Mouse (Mus musculus): Measurements from ENCODE around the gene Smim20. TPM values are rescaled to one million over a fixed set of nuclear protein-coding genes. Genes with fewer than 3 reads are reported as not detected.
A peak's percentile ranks its signal among the peaks of the same experiment; 100 is the strongest.

Smim20 gene
- polyA plus RNA-seq, 1 experiment = 43.0 TPM

DNA sequence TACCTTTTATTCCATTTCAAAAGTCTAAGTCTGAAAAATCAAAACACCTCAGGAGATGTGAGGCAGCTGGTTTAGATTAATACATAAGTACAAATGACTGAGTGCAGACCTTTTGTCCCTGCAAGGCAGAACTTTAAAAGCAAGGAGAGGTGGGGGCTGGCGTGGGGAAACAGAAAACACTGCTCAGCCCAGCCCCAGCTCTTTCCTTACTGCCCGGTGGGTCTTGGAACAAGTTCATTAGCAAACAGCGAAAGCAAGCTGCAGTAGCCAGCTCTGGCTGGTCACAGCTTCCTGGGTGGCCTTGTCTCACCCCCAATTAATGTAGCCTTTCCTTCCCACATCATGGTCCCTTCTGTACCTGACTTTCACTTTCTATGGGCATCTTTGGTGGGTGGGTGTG lies 53.4 kb downstream of the Smim20 start:
- no peak for TF ChIP-seq POLR2A (IDR thresholded peaks at IDR 0.05; ENCODE audit: borderline replicate concordance, control insufficient read depth, low read depth, low read length)
- TF ChIP-seq CTCF (IDR thresholded peaks at IDR 0.05; ENCODE audit: control insufficient read depth, insufficient read depth, low read length) = no peak
- Histone ChIP-seq H3K27ac (ENCODE audit: control insufficient read depth, insufficient read depth, low read depth, low read length, poor library complexity) (no peak overlapping the region), H3K4me3 (replicated peaks; ENCODE audit: control insufficient read depth, low read depth, low read length) (no peak overlapping the region), H3K4me1 (ENCODE audit: control insufficient read depth, insufficient read depth, low read length) (no peaks in the 10 kb centered on the region; the same call in 1 of the 2 replicates)
- 80% methylated on average over 3 of the region's 3 CpGs for WGBS

DNA sequence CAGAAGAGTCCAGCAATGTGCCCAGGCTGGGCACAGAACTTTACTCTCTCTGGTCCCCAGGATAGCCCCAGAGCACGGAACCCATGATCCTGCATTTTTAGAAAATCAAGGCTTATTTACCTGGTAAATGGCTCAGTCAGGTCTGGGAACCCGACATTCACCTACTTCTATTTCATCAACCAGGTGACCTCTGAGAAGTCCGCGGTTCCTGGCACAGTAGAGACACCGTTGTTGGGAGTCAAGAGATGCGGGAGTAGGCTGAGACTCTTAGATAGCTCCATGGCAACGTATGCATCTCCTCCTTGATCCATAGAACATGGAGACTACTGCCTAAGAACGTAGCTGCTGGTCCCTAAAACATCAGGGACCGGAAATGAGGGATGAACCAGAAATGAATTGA lies 55.0 kb downstream of the Smim20 start:
- 86% methylated on average over 9 of the region's 9 CpGs for WGBS
- no peak for TF ChIP-seq CTCF (IDR thresholded peaks at IDR 0.05; ENCODE audit: control insufficient read depth, insufficient read depth, low read length)
- TF ChIP-seq POLR2A (IDR thresholded peaks at IDR 0.05; ENCODE audit: borderline replicate concordance, control insufficient read depth, low read depth, low read length) = no peak
- H3K27ac ChIP-seq (ENCODE audit: control insufficient read depth, insufficient read depth, low read depth, low read length, poor library complexity) = no peak overlapping the region
- H3K4me1 ChIP-seq (ENCODE audit: control insufficient read depth, insufficient read depth, low read length) = no peaks in the 10 kb centered on the region; the same call in 1 of the 2 replicates
- no peak overlapping the region for H3K4me3 ChIP-seq (replicated peaks; ENCODE audit: control insufficient read depth, low read depth, low read length)

DNA sequence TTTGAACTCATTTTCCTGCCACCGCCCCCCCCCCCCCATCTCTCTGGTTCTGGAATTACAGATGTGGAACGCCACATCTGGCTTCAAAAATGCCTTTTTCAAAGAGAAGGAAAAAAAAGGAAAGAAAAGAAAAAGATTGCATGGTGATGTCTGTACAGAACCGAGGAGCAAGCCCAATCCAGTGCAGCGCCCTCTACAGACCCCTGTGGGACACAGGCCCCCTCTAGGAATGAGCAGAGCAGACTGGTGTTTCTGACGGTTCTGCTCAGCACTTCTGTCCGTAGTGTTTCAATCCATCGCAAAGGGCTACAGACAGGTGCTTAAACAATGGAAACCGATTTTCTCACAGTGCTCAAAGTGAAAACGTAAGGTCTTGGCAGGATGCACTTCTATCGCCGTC lies 55.6 kb downstream of the Smim20 start:
- Histone ChIP-seq H3K27ac (ENCODE audit: control insufficient read depth, insufficient read depth, low read depth, low read length, poor library complexity) (no peak overlapping the region), H3K4me1 (ENCODE audit: control insufficient read depth, insufficient read depth, low read length) (no peaks in the 10 kb centered on the region; the same call in 1 of the 2 replicates), H3K4me3 (replicated peaks; ENCODE audit: control insufficient read depth, low read depth, low read length) (no peak overlapping the region)
- TF ChIP-seq POLR2A (IDR thresholded peaks at IDR 0.05; ENCODE audit: borderline replicate concordance, control insufficient read depth, low read depth, low read length) (no peak), CTCF (IDR thresholded peaks at IDR 0.05; ENCODE audit: control insufficient read depth, insufficient read depth, low read length) (no peak)
- WGBS = 74% methylated on average over 11 of the region's 11 CpGs

DNA sequence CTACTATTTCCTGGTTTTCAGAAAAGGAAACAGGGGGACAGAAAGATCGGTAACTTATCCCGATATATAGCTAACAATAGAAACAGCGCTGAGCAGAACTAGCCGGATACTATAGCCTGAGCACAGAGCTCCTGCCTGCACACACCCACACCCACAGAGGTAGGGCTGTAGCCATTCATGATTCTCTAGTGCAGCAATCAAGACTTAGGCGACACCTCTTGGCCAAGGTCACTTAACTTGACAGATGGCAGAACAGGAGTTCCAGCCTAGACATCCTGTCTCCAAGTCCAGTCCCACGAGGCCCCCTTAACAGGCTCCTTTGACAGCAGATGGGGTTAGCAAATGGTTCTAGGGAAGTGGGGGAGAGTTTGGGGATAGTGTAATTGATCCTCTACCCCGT lies 56.2 kb downstream of the Smim20 start:
- no peak overlapping the region for H3K4me3 ChIP-seq (replicated peaks; ENCODE audit: control insufficient read depth, low read depth, low read length)
- H3K27ac ChIP-seq (ENCODE audit: control insufficient read depth, insufficient read depth, low read depth, low read length, poor library complexity) = no peak overlapping the region
- WGBS = 40% methylated on average over 7 of the region's 7 CpGs
- TF ChIP-seq POLR2A (IDR thresholded peaks at IDR 0.05; ENCODE audit: borderline replicate concordance, control insufficient read depth, low read depth, low read length) (no peak), CTCF (IDR thresholded peaks at IDR 0.05; ENCODE audit: control insufficient read depth, insufficient read depth, low read length) (no peak)
- H3K4me1 ChIP-seq (ENCODE audit: control insufficient read depth, insufficient read depth, low read length) = no peaks in the 10 kb centered on the region

DNA sequence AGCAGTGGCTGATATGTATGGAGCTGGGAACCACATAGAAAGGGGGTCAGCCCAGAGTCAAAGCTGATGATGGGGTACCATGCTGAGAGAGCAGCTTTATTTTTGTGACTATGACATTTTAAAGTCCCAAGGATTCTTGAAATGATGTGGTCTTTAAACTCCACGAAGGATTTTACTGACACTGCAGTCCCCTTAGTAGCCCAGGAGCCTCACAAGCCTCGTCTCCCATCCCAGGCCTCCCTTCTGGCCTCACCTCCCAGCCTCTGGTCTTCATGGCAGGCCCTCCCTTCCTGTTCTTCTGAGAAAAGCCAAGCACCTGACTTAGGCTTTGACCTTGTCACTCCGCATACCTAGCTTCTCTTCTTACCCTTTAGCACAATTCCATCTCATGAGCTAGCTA lies 57.4 kb downstream of the Smim20 start:
- no peak for TF ChIP-seq POLR2A (IDR thresholded peaks at IDR 0.05; ENCODE audit: borderline replicate concordance, control insufficient read depth, low read depth, low read length)
- no peak for TF ChIP-seq CTCF (IDR thresholded peaks at IDR 0.05; ENCODE audit: control insufficient read depth, insufficient read depth, low read length)
- Histone ChIP-seq H3K4me1 (ENCODE audit: control insufficient read depth, insufficient read depth, low read length) (no peaks in the 10 kb centered on the region), H3K27ac (ENCODE audit: control insufficient read depth, insufficient read depth, low read depth, low read length, poor library complexity) (no peak overlapping the region), H3K4me3 (replicated peaks; ENCODE audit: control insufficient read depth, low read depth, low read length) (no peak overlapping the region)
- 69% methylated on average over 3 of the region's 3 CpGs for WGBS

DNA sequence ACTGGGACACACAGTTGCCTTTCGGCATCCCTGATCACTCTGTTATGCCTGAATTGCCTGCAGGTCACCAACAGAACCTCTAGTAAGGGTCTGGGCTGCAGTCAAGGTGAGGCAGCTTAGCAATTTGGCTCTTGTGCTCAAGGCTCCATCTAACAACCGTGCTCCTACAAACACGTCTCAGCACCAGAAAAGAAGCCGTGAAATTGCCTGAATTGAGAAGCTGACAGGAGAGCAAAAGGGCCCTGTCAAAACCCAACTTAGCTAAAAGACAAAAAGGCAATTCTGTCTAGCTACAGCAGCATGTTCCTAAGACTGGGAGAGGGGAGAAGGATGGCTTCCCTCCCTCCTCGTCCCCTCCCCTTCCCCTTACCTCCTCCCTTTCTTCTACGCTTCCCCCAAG lies 57.9 kb downstream of the Smim20 start:
- no peak overlapping the region for H3K4me3 ChIP-seq (replicated peaks; ENCODE audit: control insufficient read depth, low read depth, low read length)
- no peak overlapping the region for H3K27ac ChIP-seq (ENCODE audit: control insufficient read depth, insufficient read depth, low read depth, low read length, poor library complexity)
- H3K4me1 ChIP-seq (ENCODE audit: control insufficient read depth, insufficient read depth, low read length) = no peaks in the 10 kb centered on the region
- 71% methylated on average over 6 of the region's 6 CpGs for WGBS
- TF ChIP-seq CTCF (IDR thresholded peaks at IDR 0.05; ENCODE audit: control insufficient read depth, insufficient read depth, low read length) = no peak
- no peak for TF ChIP-seq POLR2A (IDR thresholded peaks at IDR 0.05; ENCODE audit: borderline replicate concordance, control insufficient read depth, low read depth, low read length)

DNA sequence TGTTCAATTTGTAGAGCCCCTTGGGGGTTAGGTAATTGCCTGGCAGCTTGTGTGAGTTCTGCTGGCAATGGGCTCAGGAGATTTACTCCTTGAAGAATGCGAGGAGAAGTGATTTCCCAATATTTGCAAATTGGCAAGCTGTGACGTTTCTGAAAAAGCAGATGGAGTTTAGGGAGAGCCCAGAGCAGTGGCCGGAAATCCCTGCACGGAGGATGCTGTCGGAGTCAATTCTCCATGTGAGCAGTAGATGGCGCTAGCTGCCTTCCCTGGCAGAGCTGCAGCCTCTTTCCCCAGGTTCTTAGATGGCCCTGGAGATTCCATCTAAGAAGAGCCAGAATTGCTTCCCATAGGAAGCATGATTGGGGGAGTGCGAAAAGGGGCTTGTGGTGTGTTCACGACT lies 59.1 kb downstream of the Smim20 start:
- no peak overlapping the region for H3K27ac ChIP-seq (ENCODE audit: control insufficient read depth, insufficient read depth, low read depth, low read length, poor library complexity)
- no peaks in the 10 kb centered on the region for H3K4me1 ChIP-seq (ENCODE audit: control insufficient read depth, insufficient read depth, low read length)
- no peak overlapping the region for H3K4me3 ChIP-seq (replicated peaks; ENCODE audit: control insufficient read depth, low read depth, low read length)
- TF ChIP-seq POLR2A (IDR thresholded peaks at IDR 0.05; ENCODE audit: borderline replicate concordance, control insufficient read depth, low read depth, low read length) = no peak
- TF ChIP-seq CTCF (IDR thresholded peaks at IDR 0.05; ENCODE audit: control insufficient read depth, insufficient read depth, low read length) = peak; percentile 89
- 5% methylated on average over 8 of the region's 8 CpGs for WGBS

DNA sequence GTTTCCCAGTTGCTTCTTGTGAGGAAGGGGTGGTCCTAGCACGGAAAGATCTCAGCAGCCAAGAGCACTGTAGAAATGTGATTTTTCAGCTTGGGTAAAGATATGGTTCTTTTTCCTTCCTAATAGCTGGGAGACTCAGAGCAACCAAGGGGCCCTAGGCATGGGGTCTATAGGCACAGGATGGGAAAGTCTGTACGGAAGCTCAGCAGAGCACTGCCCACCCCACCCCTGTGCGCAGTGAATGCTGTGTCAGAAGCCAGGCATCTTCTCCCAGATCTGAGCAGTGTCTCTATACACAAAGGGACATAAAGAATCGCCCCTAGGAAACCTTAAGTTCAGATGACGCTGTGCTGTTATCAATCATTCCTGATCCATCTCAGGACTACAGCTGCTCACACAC lies 59.6 kb downstream of the Smim20 start:
- no peak for TF ChIP-seq POLR2A (IDR thresholded peaks at IDR 0.05; ENCODE audit: borderline replicate concordance, control insufficient read depth, low read depth, low read length)
- TF ChIP-seq CTCF (IDR thresholded peaks at IDR 0.05; ENCODE audit: control insufficient read depth, insufficient read depth, low read length) = no peak
- WGBS = 77% methylated on average over 5 of the region's 5 CpGs
- H3K27ac ChIP-seq (ENCODE audit: control insufficient read depth, insufficient read depth, low read depth, low read length, poor library complexity) = no peak overlapping the region
- no peaks in the 10 kb centered on the region for H3K4me1 ChIP-seq (ENCODE audit: control insufficient read depth, insufficient read depth, low read length)
- no peak overlapping the region for H3K4me3 ChIP-seq (replicated peaks; ENCODE audit: control insufficient read depth, low read depth, low read length)

Other genes with a start within 250 kb of the Smim20 start
- 0.87 TPM in 1 of 2 replicates, not detected in the other for gene Slc34a2, start 229.0 kb upstream of the Smim20 start, polyA plus RNA-seq (2011; ENCODE audit: insufficient read depth, insufficient read length, low replicate concordance, missing spikeins)
- gene Sel1l3, start 53.2 kb upstream of the Smim20 start, polyA plus RNA-seq (2011; ENCODE audit: insufficient read depth, insufficient read length, low replicate concordance, missing spikeins) = not detected in 2 replicates
- 10.7 and 26.0 TPM in 2 replicates for gene Rbpj, start 199.1 kb downstream of the Smim20 start, polyA plus RNA-seq (2011; ENCODE audit: insufficient read depth, insufficient read length, low replicate concordance, missing spikeins)

All from bone marrow, adult 2 months (tissue).